Mouse (Mus musculus): ENCODE measurements around the gene Uvssa.

DNA sequence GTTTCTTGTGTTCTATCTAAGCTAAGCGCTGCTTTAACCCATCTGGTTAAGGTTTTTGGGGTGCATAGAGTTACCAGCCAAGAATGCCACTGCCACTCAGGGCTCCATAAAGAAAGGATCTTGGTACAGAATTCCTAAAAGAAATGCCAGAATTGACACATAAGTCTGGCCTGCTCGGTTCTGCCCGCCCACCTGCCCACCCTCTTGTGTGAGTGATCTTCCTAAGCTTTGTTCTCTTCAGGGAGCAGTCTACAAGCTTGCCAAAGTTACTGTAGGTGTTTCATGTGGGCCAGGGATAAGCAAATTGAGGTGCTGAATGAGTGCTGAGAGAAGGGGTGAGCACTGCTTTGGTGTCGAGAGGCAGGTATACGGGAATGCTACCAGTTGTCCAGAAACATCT lies 15.1 kb upstream of the Uvssa start:
- TF ChIP-seq CTCF (IDR thresholded peaks at IDR 0.05; ENCODE audit: low read depth, low read length) = no peak
- TF ChIP-seq TAL1 (conservative IDR thresholded peaks at IDR 0.05; ENCODE audit: low read depth, low read length) = no peak
- no peak for TF ChIP-seq GATA1 (IDR thresholded peaks at IDR 0.05; ENCODE audit: borderline replicate concordance, low read length)
- TF ChIP-seq POLR2AphosphoS5 (IDR thresholded peaks at IDR 0.05; ENCODE audit: insufficient replicate concordance, low read depth, low read length) = no peak
- TF ChIP-seq GATA2 (IDR thresholded peaks at IDR 0.05; ENCODE audit: borderline replicate concordance, low read depth, low read length) = no peak
